Mouse (Mus musculus): ENCODE data around the gene Ccdc30. TPM values are rescaled to one million over a fixed set of nuclear protein-coding genes. Genes with fewer than 3 reads are reported as not detected.

Ccdc30 gene
- polyA plus RNA-seq, 1 experiment: 11.3 TPM

DNA sequence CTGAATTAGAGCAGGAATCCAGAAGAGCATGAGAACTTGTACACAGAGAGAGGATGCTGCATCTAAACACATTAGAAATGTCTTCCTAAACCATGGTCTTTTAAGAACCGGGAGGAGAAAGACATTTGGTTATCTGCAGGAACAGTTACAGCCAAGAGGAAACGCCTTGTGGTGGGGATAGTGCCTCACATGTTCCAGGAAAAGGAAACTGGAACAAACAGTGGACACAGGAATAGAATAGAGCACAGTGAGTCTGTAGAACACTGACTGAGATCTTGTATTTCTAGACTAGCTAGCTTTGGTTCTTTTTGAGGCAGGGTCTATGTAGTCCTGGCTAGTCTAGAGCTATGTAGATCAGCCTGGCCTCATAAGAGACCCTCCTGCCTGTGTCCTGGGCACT, 140.1 kb downstream of the Ccdc30 start:
- no peak for TF ChIP-seq CTCF (IDR thresholded peaks at IDR 0.05; ENCODE audit: borderline replicate concordance, extremely low read depth, insufficient read depth, insufficient read length)
- TF ChIP-seq POLR2A (IDR thresholded peaks at IDR 0.05; ENCODE audit: borderline replicate concordance, extremely low read depth, insufficient read depth, insufficient read length, poor library complexity, severe bottlenecking): no peak
- no peak for DNase-seq (ENCODE audit: low read depth)

DNA sequence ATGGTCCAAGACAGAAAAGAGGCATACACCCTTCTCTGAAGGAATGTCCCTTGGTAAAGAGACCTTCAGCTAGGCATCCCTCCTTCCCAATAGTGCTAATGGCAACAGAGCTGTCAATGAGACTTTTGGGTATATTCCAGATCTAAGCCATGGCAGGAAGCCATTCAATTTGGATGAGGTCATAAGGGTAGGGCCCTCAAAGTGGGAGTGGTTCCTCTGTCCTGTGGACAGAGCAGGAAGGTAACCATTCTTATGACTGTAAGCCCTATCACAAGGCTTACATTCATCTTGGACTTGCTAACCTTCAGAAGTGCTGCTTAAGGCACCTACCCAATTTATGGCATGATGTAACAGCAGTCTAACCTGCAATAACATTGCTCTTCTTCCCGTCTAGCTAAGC, 140.7 kb downstream of the Ccdc30 start:
- TF ChIP-seq POLR2A (IDR thresholded peaks at IDR 0.05; ENCODE audit: borderline replicate concordance, extremely low read depth, insufficient read depth, insufficient read length, poor library complexity, severe bottlenecking) (no peak), CTCF (IDR thresholded peaks at IDR 0.05; ENCODE audit: borderline replicate concordance, extremely low read depth, insufficient read depth, insufficient read length) (no peak)
- DNase-seq (ENCODE audit: low read depth): no peak

Other genes with a start within 250 kb of the Ccdc30 start
- gene Zfp691, start 241.3 kb downstream of the Ccdc30 start, polyA plus RNA-seq (2012; rRNA removed): 8.1 and 12.2 TPM in 2 replicates
- 1.3 TPM in 2 replicates for gene Ermap, start 225.5 kb downstream of the Ccdc30 start, polyA plus RNA-seq (2012; rRNA removed)
- 132 and 160 TPM in 2 replicates for gene Svbp, start 220.2 kb downstream of the Ccdc30 start, polyA plus RNA-seq (2012; rRNA removed)
- gene Tmem269, start 197.3 kb downstream of the Ccdc30 start, polyA plus RNA-seq (2012; rRNA removed): 0.66 and 0.79 TPM in 2 replicates
- gene AU022252, start 182.8 kb downstream of the Ccdc30 start, polyA plus RNA-seq (2012; rRNA removed): 13.5 and 18.2 TPM in 2 replicates
- gene P3h1, start 182.6 kb downstream of the Ccdc30 start, polyA plus RNA-seq (2012; rRNA removed): 23.2 and 24.4 TPM in 2 replicates
- 0.87 and 2.2 TPM in 2 replicates for gene Cldn19, start 160.1 kb downstream of the Ccdc30 start, polyA plus RNA-seq (2012; rRNA removed)
- 613 and 886 TPM in 2 replicates for gene Ybx1, start 120.9 kb downstream of the Ccdc30 start, polyA plus RNA-seq (2012; rRNA removed)
- gene Ppih, start 95.0 kb downstream of the Ccdc30 start, polyA plus RNA-seq (2012; rRNA removed): 48.0 and 73.7 TPM in 2 replicates
- gene Ppcs, start 6.9 kb upstream of the Ccdc30 start, polyA plus RNA-seq (2012; rRNA removed): 10.4 and 12.1 TPM in 2 replicates
- 0.37 and 0.53 TPM in 2 replicates for gene Zmynd12, start 7.3 kb upstream of the Ccdc30 start, polyA plus RNA-seq (2012; rRNA removed)
- gene Rimkla, start 77.1 kb upstream of the Ccdc30 start, polyA plus RNA-seq (2012; rRNA removed): 15.6 and 22.0 TPM in 2 replicates
- 36.5 and 43.3 TPM in 2 replicates for gene Foxj3, start 121.5 kb upstream of the Ccdc30 start, polyA plus RNA-seq (2012; rRNA removed)
- gene Frg2f1, start 124.0 kb upstream of the Ccdc30 start, polyA plus RNA-seq (2012; rRNA removed): 9.4 and 10.0 TPM in 2 replicates
- 0.16 TPM in 1 of 2 replicates, not detected in the other for gene Guca2a, start 222.2 kb upstream of the Ccdc30 start, polyA plus RNA-seq (2012; rRNA removed)
- 2.5 TPM in 1 of 2 replicates, not detected in the other for gene Guca2b, start 243.4 kb upstream of the Ccdc30 start, polyA plus RNA-seq (2012; rRNA removed)